Mouse (Mus musculus) heart, postnatal 0 days (tissue): ENCODE data around the gene Olfr1416. TPM values are rescaled to one million over a fixed set of nuclear protein-coding genes. Genes with fewer than 3 reads are reported as not detected.

ENCODE experiments used
- ATAC-seq: fragments of 200-750 bp; cut with Nextera tagmentation; 2 replicates; pipeline ENCODE4 v1.8.0; 2017; ENCODE audit warnings: low read depth, moderate number of reproducible peaks, moderate library complexity; ENCODE audit not compliant: insufficient read depth
- DNase-seq: peaks from one replicate; pipeline ENCODE4 v3.0.0-alpha.2; 2016; ENCODE audit warnings: low spot score
- H3K27ac ChIP-seq: fragments of 300-500 bp; sonication (generic); 2 replicates; pipeline ENCODE4 v1.5.1; 2014; ENCODE audit warnings: low read depth, mild to moderate bottlenecking
- H3K27me3 ChIP-seq: fragments of 300-500 bp; sonication (generic); 2 replicates; pipeline ENCODE4 v1.6.1; 2014; ENCODE audit warnings: low read length, mixed read lengths; ENCODE audit not compliant: control insufficient read depth, insufficient read depth
- H3K36me3 ChIP-seq: fragments of 300-500 bp; sonication (generic); replicated peaks from 2 replicates; pipeline ENCODE4 v1.6.1; 2014; ENCODE audit warnings: low read length, mixed read lengths; ENCODE audit not compliant: control insufficient read depth, insufficient read depth
- H3K4me1 ChIP-seq: fragments of 300-500 bp; sonication (generic); 2 replicates; pipeline ENCODE4 v1.6.1; 2014; ENCODE audit warnings: antibody characterized with exemption; ENCODE audit not compliant: control insufficient read depth, insufficient read depth
- H3K4me2 ChIP-seq: fragments of 300-500 bp; sonication (generic); 2 replicates; pipeline ENCODE4 v1.6.1; 2014; ENCODE audit warnings: low read depth, mild to moderate bottlenecking, low read length, moderate library complexity
- H3K4me3 ChIP-seq: fragments of 300-500 bp; sonication (generic); 2 replicates; pipeline ENCODE4 v1.5.1; 2014; ENCODE audit warnings: low read depth, low read length
- H3K9ac ChIP-seq: fragments of 300-500 bp; sonication (generic); replicated peaks from 2 replicates; pipeline ENCODE4 v1.6.1; 2014; ENCODE audit warnings: low read depth, low read length, mixed read lengths
- H3K9me3 ChIP-seq: fragments of 300-500 bp; sonication (generic); replicated peaks from 2 replicates; pipeline ENCODE4 v1.6.1; 2016; ENCODE audit warnings: low read length; ENCODE audit not compliant: control insufficient read depth
- CTCF ChIP-seq: IDR thresholded peaks from 2 replicates; pipeline ENCODE4 v1.5.1; 2016; ENCODE audit warnings: antibody characterized with exemption, control low read depth, low read depth
- EP300 ChIP-seq: IDR thresholded peaks from 2 replicates; pipeline ENCODE4 v1.6.1; 2016; ENCODE audit warnings: antibody characterized with exemption, low read depth
- WGBS: fragments of 180-500 bp; shearing (Covaris S2); extraction: QIAGEN DNeasy Blood & Tissue Kit; methylation state at CpG from one replicate; pipeline ENCODE4 v1.1.7; 2014; 5-methylcytosine and 5-hydroxymethylcytosine counted together
- polyA plus RNA-seq: library from polyadenylated mRNA; unstranded; fragments of >200 nt; fragmentation: Nextera tagmentation; extraction: Ambion mirVana; gene quantifications from 2 replicates; pipeline ENCODE4 v1.2.1, GENCODE M21; 2015
- total RNA-seq: library from RNA; depleted of rRNA; stranded (reverse); fragments of >200 nt; gene quantifications from 2 replicates; pipeline ENCODE4 v1.2.3, GENCODE M21; 2014; ENCODE audit warnings: low replicate concordance

Gene Olfr1416
- total and polyA plus RNA-seq, 2 experiments from 2014 or later: not detected

GRCm38 (mm10) chr1:92496001-92496400 is 11.1 kb upstream of the Olfr1416 start, which contains the start of gene Olfr1415:
Gene Olfr1415, minus strand, starts transcription at chr1:92496101.
- H3K27me3 ChIP-seq: no peaks in the 10 kb centered on the region
- no peak for ATAC-seq
- no peak within 1 kb of the TSS for H3K4me2 ChIP-seq
- H3K9ac ChIP-seq: no peak within 1 kb of the TSS
- no peaks in the 10 kb centered on the region for H3K4me1 ChIP-seq
- no peak for DNase-seq
- H3K9me3 ChIP-seq: no peaks in the 10 kb centered on the region
- no peak within 1 kb of the TSS for H3K4me3 ChIP-seq
- TF ChIP-seq EP300 (no peak), CTCF (no peak)
- H3K27ac ChIP-seq: no peak within 1 kb of the TSS
- WGBS: 60% methylated on average over 2 of the region's 2 CpGs
- H3K36me3 ChIP-seq: no peaks in the 10 kb centered on the region

DNA sequence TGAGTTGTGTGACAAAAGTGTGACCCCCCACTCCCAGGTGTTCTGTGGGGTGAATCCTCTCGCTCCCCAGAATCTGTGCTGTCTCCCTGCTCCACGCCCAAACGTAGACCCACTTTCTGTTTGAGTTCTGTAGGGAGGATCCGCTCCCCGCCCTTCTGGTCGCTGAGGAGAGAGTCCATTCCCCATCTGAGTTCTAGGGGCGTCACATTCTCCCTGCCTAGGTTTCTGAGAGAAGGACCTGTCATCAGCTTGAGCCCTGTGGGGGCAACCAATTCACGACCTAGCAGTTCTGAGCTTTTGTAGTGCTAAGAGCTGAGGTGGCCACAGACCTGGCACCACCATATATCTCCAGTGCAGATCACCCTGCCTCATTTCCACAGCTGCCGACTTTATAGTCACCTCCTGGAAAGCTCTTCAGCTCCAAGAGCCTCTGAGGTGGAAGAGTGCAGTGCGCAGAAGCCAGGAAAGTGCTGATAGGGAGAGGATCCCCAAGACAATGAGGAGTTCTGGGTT is 10.8 kb downstream of the Olfr1416 start:
- DNase-seq (peak; percentile 36), ATAC-seq (peak; percentile 45)
- no peaks in the 10 kb centered on the region for H3K27me3 ChIP-seq
- peak overlapping the region; percentile 57 for H3K27ac ChIP-seq
- no peak for TF ChIP-seq CTCF
- TF ChIP-seq EP300: no peak; the same call in 1 of the 2 replicates
- H3K9ac ChIP-seq: peak overlapping the region; percentile 90
- peaks cover 19% of the 10 kb centered on the region for H3K36me3 ChIP-seq
- no peaks in the 10 kb centered on the region for H3K9me3 ChIP-seq
- WGBS: 2% methylated on average over 10 of the region's 10 CpGs
- peaks cover 13% of the 10 kb centered on the region; the same call in 1 of the 2 replicates for H3K4me1 ChIP-seq
- peak overlapping the region; percentile 82 for H3K4me2 ChIP-seq
- peak overlapping the region; percentile 83 for H3K4me3 ChIP-seq

DNA sequence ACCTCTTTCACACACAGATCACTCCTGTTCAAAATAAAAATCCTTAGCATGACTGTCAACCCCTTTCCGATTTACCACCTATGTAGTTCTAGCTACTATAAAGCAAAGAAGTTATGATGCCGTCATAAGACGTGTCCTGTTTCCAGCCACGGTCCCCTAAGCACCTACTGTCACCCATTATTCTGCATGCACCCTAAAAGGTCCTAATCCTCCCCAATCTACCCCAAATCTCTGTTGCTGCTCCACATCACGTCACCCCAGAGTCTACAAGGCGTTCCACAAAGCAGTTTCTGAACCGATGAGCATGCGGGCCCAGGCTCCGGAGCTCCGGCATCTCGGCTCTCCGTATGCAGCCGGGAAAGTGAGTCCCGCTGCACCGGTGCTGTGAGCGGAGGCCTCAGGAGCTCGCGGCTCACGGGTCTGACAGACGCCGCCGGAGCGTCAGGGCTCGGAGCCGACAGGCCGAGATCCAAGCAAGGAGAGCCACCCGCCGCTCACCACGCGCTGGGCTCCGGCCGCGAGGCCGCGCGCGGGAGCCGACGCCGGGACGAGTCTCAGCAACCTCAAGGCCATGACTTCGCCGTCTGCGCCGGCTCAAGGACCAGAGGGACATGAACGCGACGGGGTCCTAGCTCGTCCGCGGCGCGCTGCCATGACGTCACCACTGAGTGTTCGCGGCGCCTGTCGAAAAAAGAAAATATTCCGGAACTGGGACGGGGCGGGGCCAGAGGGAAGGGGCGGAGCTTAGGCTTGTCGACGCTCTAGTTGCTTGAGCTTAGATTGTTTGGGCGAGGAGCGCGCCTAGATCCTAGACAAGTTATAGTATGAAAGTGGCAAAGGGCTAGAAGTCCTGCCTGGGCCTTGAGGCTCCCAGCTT is 11.5 kb downstream of the Olfr1416 start, which contains the start of gene Ndufa10:
TSS of gene Ndufa10 (minus strand) at position 696 of the 877 bp plus-strand sequence.
- WGBS: under 1% methylated on average over 65 of the region's 67 CpGs
- no peaks in the 10 kb centered on the region for H3K27me3 ChIP-seq
- TF ChIP-seq EP300 (peak; percentile 46; the same call in 1 of the 2 replicates), CTCF (no peak)
- no peaks in the 10 kb centered on the region for H3K9me3 ChIP-seq
- DNase-seq (peak; percentile 81), ATAC-seq (peak; percentile 89)
- peak within 1 kb of the TSS; percentile 90 for H3K9ac ChIP-seq
- H3K4me1 ChIP-seq: peaks cover 13% of the 10 kb centered on the region; the same call in 1 of the 2 replicates
- peaks cover 26% of the 10 kb centered on the region for H3K36me3 ChIP-seq
- peak within 1 kb of the TSS; percentile 82 for H3K4me2 ChIP-seq
- peak within 1 kb of the TSS; percentile 81 for H3K27ac ChIP-seq
- peak within 1 kb of the TSS; percentile 83 for H3K4me3 ChIP-seq

DNA sequence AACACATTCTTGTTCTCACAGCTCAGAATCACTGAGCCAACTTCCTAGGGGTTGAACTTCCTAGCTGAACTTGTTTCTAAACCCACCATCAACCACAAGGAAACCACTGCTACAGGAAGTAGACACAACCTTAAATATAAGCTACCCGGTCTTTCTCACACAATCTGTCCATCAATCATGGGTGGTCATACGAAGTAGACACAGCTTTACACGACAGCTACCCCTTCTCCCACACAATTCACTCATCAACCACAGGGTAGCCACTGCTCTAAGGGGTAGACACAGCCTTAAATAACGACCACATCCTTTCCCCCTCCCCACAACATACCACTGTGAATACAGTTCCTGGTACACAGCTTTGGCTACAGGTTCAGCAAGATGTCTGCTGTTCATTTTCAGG is 16.0 kb downstream of the Olfr1416 start:
- Histone ChIP-seq H3K4me2 (no peak overlapping the region), H3K9ac (no peak overlapping the region), H3K27me3 (no peaks in the 10 kb centered on the region), H3K4me3 (no peak overlapping the region), H3K9me3 (no peaks in the 10 kb centered on the region), H3K27ac (no peak overlapping the region), H3K4me1 (0 out of 2 replicates have a peak, but pooled peaks cover 7% of the 10 kb centered on the region), H3K36me3 (peaks cover 70% of the 10 kb centered on the region)
- 72% methylated on average over 4 of the region's 4 CpGs for WGBS
- ATAC-seq (no peak), DNase-seq (no peak)
- no peak for TF ChIP-seq CTCF
- TF ChIP-seq EP300: no peak

GRCm38 (mm10) chr1:92458416-92458815 is 26.5 kb downstream of the Olfr1416 start:
- Histone ChIP-seq H3K4me2 (no peak overlapping the region), H3K36me3 (peaks cover 93% of the 10 kb centered on the region)

More at GRCm38 (mm10) chr1:92458416-92458815, 26.5 kb downstream of the Olfr1416 start:
- no peak overlapping the region for H3K4me3 ChIP-seq
- H3K27ac ChIP-seq: no peak overlapping the region
- WGBS: 86% methylated on average over 6 of the region's 6 CpGs
- ATAC-seq (no peak), DNase-seq (no peak)
- H3K27me3 ChIP-seq: no peaks in the 10 kb centered on the region
- no peaks in the 10 kb centered on the region for H3K4me1 ChIP-seq
- 0 out of 2 replicates have a peak, but pooled peaks cover 4% of the 10 kb centered on the region for H3K9me3 ChIP-seq
- H3K9ac ChIP-seq: no peak overlapping the region
- TF ChIP-seq EP300: no peak
- TF ChIP-seq CTCF: no peak
